Mouse (Mus musculus): ENCODE results near the gene Smagp. TPM values are rescaled to one million over a fixed set of nuclear protein-coding genes. Genes with fewer than 3 reads are reported as not detected.

Smagp gene
- 6.4 and 7.3 TPM in 2 replicates for polyA plus RNA-seq (2012; rRNA removed)

GRCm38 (mm10) chr15:100636700-100637501, at the start of gene Smagp:
Gene Smagp (minus strand): TSS chr15:100636940.

GRCm38 (mm10) chr15:100669337-100669736, 32.6 kb upstream of the Smagp start, which contains the start of gene Bin2:
Gene Bin2 (minus strand): TSS chr15:100669553.

GRCm38 (mm10) chr15:100614996-100615824, 21.5 kb downstream of the Smagp start, which contains the start of gene Dazap2:
Gene Dazap2 (plus strand): TSS chr15:100615349.

GRCm38 (mm10) chr15:100599276-100600046, 37.3 kb downstream of the Smagp start, which contains the start of gene Pou6f1:
Gene Pou6f1 (minus strand): TSS chr15:100599984.

Other genes starting within 250 kb of the Smagp start
- 0.02 TPM in 1 of 2 replicates, not detected in the other for gene Gm5475, start 214.8 kb downstream of the Smagp start, polyA plus RNA-seq (2012; rRNA removed)
- gene Slc11a2, start 211.9 kb downstream of the Smagp start, polyA plus RNA-seq (2012; rRNA removed): 30.0 and 37.1 TPM in 2 replicates
- 13.9 and 15.9 TPM in 2 replicates for gene Letmd1, start 167.9 kb downstream of the Smagp start, polyA plus RNA-seq (2012; rRNA removed)
- 0.51 and 0.55 TPM in 2 replicates for gene Csrnp2, start 141.5 kb downstream of the Smagp start, polyA plus RNA-seq (2012; rRNA removed)
- 2.3 and 2.6 TPM in 2 replicates for gene Tfcp2, start 84.9 kb downstream of the Smagp start, polyA plus RNA-seq (2012; rRNA removed)
- 0.33 and 0.37 TPM in 2 replicates for gene Pou6f1, start 37.0 kb downstream of the Smagp start, polyA plus RNA-seq (2012; rRNA removed)
- gene Dazap2, start 21.6 kb downstream of the Smagp start, polyA plus RNA-seq (2012; rRNA removed): 97.1 and 117 TPM in 2 replicates
- gene Bin2, start 32.6 kb upstream of the Smagp start, polyA plus RNA-seq (2012; rRNA removed): 18.0 and 18.6 TPM in 2 replicates
- 7.2 and 9.2 TPM in 2 replicates for gene Cela1, start 51.0 kb upstream of the Smagp start, polyA plus RNA-seq (2012; rRNA removed)
- gene Galnt6, start 92.4 kb upstream of the Smagp start, polyA plus RNA-seq (2012; rRNA removed): 0.37 and 0.53 TPM in 2 replicates
- gene Slc4a8, start 124.8 kb upstream of the Smagp start, polyA plus RNA-seq (2012; rRNA removed): 0.07 and 0.22 TPM in 2 replicates
- gene Scn8a, start 232.9 kb upstream of the Smagp start, polyA plus RNA-seq (2012; rRNA removed): 0.07 and 0.28 TPM in 2 replicates